Mouse (Mus musculus): ENCODE measurements around the gene Kcnj10. TPM values are rescaled to one million over a fixed set of nuclear protein-coding genes. Genes with fewer than 3 reads are reported as not detected.

The Kcnj10 gene
- polyA plus RNA-seq, 2 experiments: 0.03 to 0.18 TPM

DNA sequence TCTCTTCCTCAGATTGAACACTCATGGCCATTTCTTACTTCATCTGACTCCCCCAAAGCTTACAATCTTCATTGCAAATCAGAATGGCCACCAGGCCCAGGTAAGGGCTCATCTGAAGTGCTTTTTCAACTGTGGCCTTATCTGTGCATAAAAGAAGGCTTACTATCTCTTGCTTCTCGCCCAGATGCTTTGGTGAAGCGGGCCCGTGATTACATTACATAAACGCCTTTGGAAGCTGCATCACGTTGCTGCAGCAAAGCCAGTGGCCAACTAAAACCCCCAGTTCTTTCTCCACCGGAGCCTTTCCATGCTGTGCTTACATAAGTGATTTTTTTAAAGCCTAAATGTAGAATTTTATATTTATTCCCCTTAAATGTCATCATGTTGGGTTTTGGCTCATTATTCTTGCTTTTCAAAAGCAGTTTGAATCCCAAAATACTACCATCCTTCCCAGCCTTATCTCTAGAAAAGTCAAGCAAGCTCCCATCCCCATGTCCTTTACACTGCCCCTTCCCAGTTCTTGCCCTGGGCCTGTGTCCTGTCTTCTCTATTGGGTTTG lies 17.1 kb upstream of the Kcnj10 start:
- no peak overlapping the region for H3K27ac ChIP-seq (replicated peaks; ENCODE audit: low read depth, low read length)
- peaks cover 33% of the 10 kb centered on the region for H3K27me3 ChIP-seq (ENCODE audit: control insufficient read depth, insufficient read depth, low read length)
- WGBS: 70% methylated on average over 6 of the region's 6 CpGs
- no peak overlapping the region for H3K4me3 ChIP-seq (replicated peaks; ENCODE audit: low read length)
- peaks cover 14% of the 10 kb centered on the region for H3K36me3 ChIP-seq (ENCODE audit: control insufficient read depth, insufficient read depth, low read length)
- no peak for DNase-seq (ENCODE audit: low spot score)
- TF ChIP-seq POLR2A (IDR thresholded peaks at IDR 0.05; ENCODE audit: borderline replicate concordance, extremely low read depth, insufficient read depth, insufficient read length): no peak
- peaks cover 3% of the 10 kb centered on the region; the same call in 1 of the 2 replicates for H3K4me1 ChIP-seq (ENCODE audit: control insufficient read depth, insufficient read depth, low read length)
- H3K9me3 ChIP-seq (ENCODE audit: control insufficient read depth, low read length): 0 out of 2 replicates have a peak, but pooled peaks cover 3% of the 10 kb centered on the region
- ATAC-seq (ENCODE audit: low FRiP score, low read depth): no peak
- no peak overlapping the region for H3K4me2 ChIP-seq (replicated peaks; ENCODE audit: low read depth, low read length, severe bottlenecking)
- H3K9ac ChIP-seq (ENCODE audit: low read depth, low read length, severe bottlenecking): no peak overlapping the region

DNA sequence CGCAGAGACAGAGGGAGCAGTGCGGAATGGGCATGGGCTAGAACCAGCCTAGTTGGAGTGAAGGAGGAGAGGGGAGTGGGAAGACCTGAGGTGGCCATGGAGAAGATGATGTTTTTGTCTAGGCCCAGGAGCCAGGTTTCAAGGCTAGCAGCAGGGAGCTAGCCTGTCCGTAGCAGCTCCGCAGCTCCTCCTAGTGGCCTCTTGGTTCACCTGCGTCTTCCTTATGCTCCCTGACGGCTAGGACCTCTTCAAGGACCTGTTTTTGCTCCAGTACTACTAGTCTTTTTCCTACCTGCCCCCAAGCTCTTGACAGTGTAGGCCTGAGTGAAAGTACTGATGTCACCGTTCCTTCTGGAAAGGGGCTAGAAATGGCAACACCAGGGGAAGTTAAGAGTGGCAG lies 16.3 kb upstream of the Kcnj10 start:
- Histone ChIP-seq H3K4me3 (replicated peaks; ENCODE audit: low read length) (no peak overlapping the region), H3K4me1 (ENCODE audit: control insufficient read depth, insufficient read depth, low read length) (peaks cover 3% of the 10 kb centered on the region; the same call in 1 of the 2 replicates), H3K9ac (ENCODE audit: low read depth, low read length, severe bottlenecking) (no peak overlapping the region), H3K36me3 (ENCODE audit: control insufficient read depth, insufficient read depth, low read length) (peaks cover 7% of the 10 kb centered on the region), H3K4me2 (replicated peaks; ENCODE audit: low read depth, low read length, severe bottlenecking) (no peak overlapping the region), H3K9me3 (ENCODE audit: control insufficient read depth, low read length) (0 out of 2 replicates have a peak, but pooled peaks cover 3% of the 10 kb centered on the region), H3K27ac (replicated peaks; ENCODE audit: low read depth, low read length) (no peak overlapping the region), H3K27me3 (ENCODE audit: control insufficient read depth, insufficient read depth, low read length) (peaks cover 35% of the 10 kb centered on the region)
- WGBS: 7% methylated on average over 7 of the region's 7 CpGs
- peak; percentile 88 for DNase-seq (ENCODE audit: low spot score)
- ATAC-seq (ENCODE audit: low FRiP score, low read depth): peak; percentile 50
- TF ChIP-seq POLR2A (IDR thresholded peaks at IDR 0.05; ENCODE audit: borderline replicate concordance, extremely low read depth, insufficient read depth, insufficient read length): no peak

DNA sequence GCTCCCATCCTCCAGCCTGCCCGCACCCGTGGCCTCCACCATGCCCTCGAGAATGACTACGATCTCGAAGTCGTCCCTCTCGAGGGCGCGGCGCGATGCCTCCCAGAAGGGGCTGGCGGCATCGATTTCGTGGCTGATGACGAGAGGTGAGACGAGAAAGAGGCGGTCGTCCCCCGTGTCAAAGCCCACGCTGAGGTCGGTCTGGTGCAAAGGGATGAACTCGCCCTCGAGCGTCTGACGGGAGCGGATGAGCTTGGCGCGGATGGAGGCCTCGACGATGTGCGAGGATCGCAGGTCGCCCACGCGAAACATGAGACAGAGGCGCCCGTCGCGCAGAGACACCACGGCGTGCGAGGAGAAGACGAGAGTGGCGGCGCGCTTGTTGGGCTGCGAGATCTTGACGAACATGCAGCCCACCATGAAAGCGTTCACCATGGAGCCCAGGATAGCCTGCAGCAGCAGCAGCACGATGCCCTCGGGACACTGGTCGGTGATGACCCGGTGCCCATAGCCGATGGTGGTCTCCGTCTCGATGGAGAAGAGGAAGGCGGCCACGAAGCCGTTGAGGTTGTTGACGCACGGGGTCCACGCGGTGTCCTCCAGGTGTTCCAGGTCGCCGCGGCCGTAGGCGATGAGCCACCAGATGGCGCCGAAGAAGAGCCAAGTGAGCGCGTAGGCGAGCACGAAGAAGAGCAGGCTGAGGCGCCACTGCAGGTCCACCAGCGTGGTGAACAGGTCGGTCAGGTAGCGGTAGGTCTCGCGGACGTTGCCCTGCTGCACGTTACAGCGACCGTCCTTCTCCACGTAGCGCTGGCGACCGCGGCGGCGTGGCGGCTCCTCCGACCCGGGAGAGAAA lies 15.1 kb upstream of the Kcnj10 start:
- Histone ChIP-seq H3K9me3 (ENCODE audit: control insufficient read depth, low read length) (0 out of 2 replicates have a peak, but pooled peaks cover 3% of the 10 kb centered on the region), H3K4me3 (replicated peaks; ENCODE audit: low read length) (peak overlapping the region; percentile 43), H3K4me2 (replicated peaks; ENCODE audit: low read depth, low read length, severe bottlenecking) (peak overlapping the region; percentile 79), H3K4me1 (ENCODE audit: control insufficient read depth, insufficient read depth, low read length) (peaks cover 3% of the 10 kb centered on the region; the same call in 1 of the 2 replicates), H3K27ac (replicated peaks; ENCODE audit: low read depth, low read length) (no peak overlapping the region), H3K36me3 (ENCODE audit: control insufficient read depth, insufficient read depth, low read length) (no peaks in the 10 kb centered on the region), H3K27me3 (ENCODE audit: control insufficient read depth, insufficient read depth, low read length) (peaks cover 39% of the 10 kb centered on the region), H3K9ac (ENCODE audit: low read depth, low read length, severe bottlenecking) (peak overlapping the region; percentile 31; the same call in 1 of the 2 replicates)
- WGBS: 27% methylated on average over 75 of the region's 94 CpGs
- no peak for TF ChIP-seq POLR2A (IDR thresholded peaks at IDR 0.05; ENCODE audit: borderline replicate concordance, extremely low read depth, insufficient read depth, insufficient read length)
- ATAC-seq (ENCODE audit: low FRiP score, low read depth): peak; percentile 53; the same call in 1 of the 2 replicates
- no peak for DNase-seq (ENCODE audit: low spot score)

DNA sequence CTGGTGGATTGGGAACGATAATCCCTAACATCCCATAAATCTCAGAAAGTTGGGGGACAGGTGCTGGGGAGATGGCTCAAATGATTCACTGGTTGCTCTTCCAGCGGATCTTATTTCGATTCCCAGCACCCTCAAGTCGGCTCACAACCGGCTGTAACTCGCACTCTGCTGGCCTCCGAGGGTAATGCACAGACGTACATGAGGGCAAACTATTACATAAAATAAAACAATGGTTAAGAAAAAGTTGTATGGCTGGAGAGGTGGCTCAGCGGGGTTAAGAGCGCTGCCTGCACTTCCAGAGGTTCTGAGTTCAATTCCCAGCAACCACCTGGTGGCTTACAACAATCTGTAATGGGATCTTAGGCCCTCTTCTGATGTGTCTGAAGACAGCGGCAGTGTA lies 14.3 kb upstream of the Kcnj10 start:
- Histone ChIP-seq H3K9ac (ENCODE audit: low read depth, low read length, severe bottlenecking) (no peak overlapping the region), H3K4me2 (replicated peaks; ENCODE audit: low read depth, low read length, severe bottlenecking) (peak overlapping the region; percentile 79), H3K27me3 (ENCODE audit: control insufficient read depth, insufficient read depth, low read length) (peaks cover 39% of the 10 kb centered on the region), H3K27ac (replicated peaks; ENCODE audit: low read depth, low read length) (no peak overlapping the region), H3K4me3 (replicated peaks; ENCODE audit: low read length) (peak overlapping the region; percentile 43), H3K9me3 (ENCODE audit: control insufficient read depth, low read length) (0 out of 2 replicates have a peak, but pooled peaks cover 3% of the 10 kb centered on the region), H3K36me3 (ENCODE audit: control insufficient read depth, insufficient read depth, low read length) (no peaks in the 10 kb centered on the region), H3K4me1 (ENCODE audit: control insufficient read depth, insufficient read depth, low read length) (peaks cover 3% of the 10 kb centered on the region; the same call in 1 of the 2 replicates)
- no peak for TF ChIP-seq POLR2A (IDR thresholded peaks at IDR 0.05; ENCODE audit: borderline replicate concordance, extremely low read depth, insufficient read depth, insufficient read length)
- no peak for ATAC-seq (ENCODE audit: low FRiP score, low read depth)
- 62% methylated on average over 11 of the region's 11 CpGs for WGBS
- DNase-seq (ENCODE audit: low spot score): no peak

DNA sequence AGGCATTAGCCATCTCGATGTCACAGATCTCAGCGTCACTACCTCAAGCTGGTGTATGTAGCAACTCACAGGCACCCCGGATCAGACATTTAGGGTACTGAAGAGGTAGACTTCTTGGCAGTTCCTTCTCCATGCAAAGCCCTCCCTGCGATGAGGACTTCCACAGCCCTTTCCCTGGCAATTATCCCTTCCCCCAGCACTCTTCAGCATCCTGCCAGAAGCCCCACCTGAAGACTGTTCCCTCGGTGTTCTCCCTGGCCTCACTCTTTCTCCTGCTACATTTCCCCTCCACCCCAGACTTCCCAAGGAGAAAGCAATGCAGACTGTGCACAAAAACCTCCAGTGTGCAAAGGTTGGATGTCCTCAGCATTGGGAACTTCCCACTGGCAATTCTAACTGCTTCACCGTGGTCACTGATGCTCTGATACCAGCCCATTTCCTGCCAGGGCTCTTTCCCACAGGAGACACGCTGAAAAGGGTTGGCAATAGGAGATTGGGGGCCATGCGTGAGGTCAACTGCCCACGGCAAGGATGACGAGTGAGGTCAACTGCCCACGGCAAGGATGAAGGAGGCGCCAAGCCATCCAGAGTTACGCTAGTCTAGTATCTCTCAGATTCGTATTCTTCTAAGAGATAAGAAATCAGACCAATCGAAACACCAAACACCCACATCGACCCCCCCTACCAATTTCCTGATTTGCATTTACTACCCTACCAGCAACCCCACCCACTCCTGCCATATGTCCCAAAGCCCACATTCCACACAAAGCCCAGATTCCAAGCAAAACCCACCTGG lies 13.6 kb upstream of the Kcnj10 start:
- Histone ChIP-seq H3K4me3 (replicated peaks; ENCODE audit: low read length) (no peak overlapping the region), H3K4me1 (ENCODE audit: control insufficient read depth, insufficient read depth, low read length) (peaks cover 3% of the 10 kb centered on the region; the same call in 1 of the 2 replicates), H3K4me2 (replicated peaks; ENCODE audit: low read depth, low read length, severe bottlenecking) (no peak overlapping the region), H3K27ac (replicated peaks; ENCODE audit: low read depth, low read length) (no peak overlapping the region), H3K27me3 (ENCODE audit: control insufficient read depth, insufficient read depth, low read length) (peaks cover 39% of the 10 kb centered on the region), H3K36me3 (ENCODE audit: control insufficient read depth, insufficient read depth, low read length) (no peaks in the 10 kb centered on the region), H3K9ac (ENCODE audit: low read depth, low read length, severe bottlenecking) (no peak overlapping the region), H3K9me3 (ENCODE audit: control insufficient read depth, low read length) (0 out of 2 replicates have a peak, but pooled peaks cover 3% of the 10 kb centered on the region)
- no peak for ATAC-seq (ENCODE audit: low FRiP score, low read depth)
- DNase-seq (ENCODE audit: low spot score): no peak
- TF ChIP-seq POLR2A (IDR thresholded peaks at IDR 0.05; ENCODE audit: borderline replicate concordance, extremely low read depth, insufficient read depth, insufficient read length): no peak
- 87% methylated on average over 16 of the region's 16 CpGs for WGBS
